ENCODE assay signal across 8 mouse cellular contexts in genomic region chr8:20010947-20011346, GRCm38 (mm10).
DNase-seq lines count a peak whose midpoint lies in the region; ATAC-seq and TF ChIP-seq lines count a peak whose summit lies in the region.
"Not testable (repeated sequence)": the region's sequence is repeated elsewhere in the genome, so short reads cannot be mapped to it uniquely, and the experiment has no call there.

No protein-coding gene starts in this region.

- H3K27me3 ChIP-seq in G1E (ENCODE audit: insufficient read depth, low read length); heart, postnatal 0 days (ENCODE audit: control insufficient read depth, insufficient read depth, low read length): not testable (repeated sequence)

- H3K4me2 ChIP-seq in heart, postnatal 0 days (ENCODE audit: low read depth, low read length), result not testable (repeated sequence)

- not testable (repeated sequence) for H3K27ac ChIP-seq in heart, postnatal 0 days (ENCODE audit: low read depth); layer of hippocampus, adult 2 months

- ATAC-seq in G1E (ENCODE audit: extremely low read depth, insufficient number of reproducible peaks, low FRiP score, poor library complexity, severe bottlenecking); heart, postnatal 0 days (ENCODE audit: insufficient read depth, low read depth): not testable (repeated sequence)

- not testable (repeated sequence) for H3K4me3 ChIP-seq in G1E (ENCODE audit: low read depth, low read length); heart, postnatal 0 days (ENCODE audit: low read depth, low read length); layer of hippocampus, adult 2 months

- TF ChIP-seq CTCF in G1E (IDR thresholded peaks at IDR 0.05; ENCODE audit: low read depth, low read length), result peak; percentile 47; the same call in 1 of the 2 replicates
- TF ChIP-seq CTCF in heart, postnatal 0 days (IDR thresholded peaks at IDR 0.05; ENCODE audit: low read depth), result peak; percentile 9
- TF ChIP-seq CTCF in layer of hippocampus, adult 2 months (conservative IDR thresholded peaks at IDR 0.05), result peak; percentile 71

- H3K4me1 ChIP-seq in G1E (ENCODE audit: insufficient read depth, low read depth, low read length); heart, postnatal 0 days (ENCODE audit: control insufficient read depth, insufficient read depth): not testable (repeated sequence)

- not testable (repeated sequence) for TF ChIP-seq EP300 in heart, postnatal 0 days (IDR thresholded peaks at IDR 0.05; ENCODE audit: low read depth)

- not testable (repeated sequence) for H3K36me3 ChIP-seq in G1E (replicated peaks); heart, postnatal 0 days (replicated peaks; ENCODE audit: control insufficient read depth, insufficient read depth, low read length)

- 58% methylated on average over 8 of the region's 8 CpGs for WGBS in heart, postnatal 0 days

- H3K9me3 ChIP-seq in G1E (replicated peaks); heart, postnatal 0 days (replicated peaks; ENCODE audit: control insufficient read depth, low read length): not testable (repeated sequence)

- DNase-seq in A20 (ENCODE audit: low read depth, low spot score), result peak; percentile 56
- not testable (repeated sequence) for DNase-seq in G1E (ENCODE audit: low spot score); heart, postnatal 0 days (ENCODE audit: low spot score); layer of hippocampus, adult 2 months (ENCODE audit: low spot score in 2 of 2)
- DNase-seq in brain, adult 2 months (ENCODE audit: low read depth, low spot score), result peak; percentile 21
- peak; percentile 11 for DNase-seq in embryo, embryonic 11.5 days (ENCODE audit: low read depth, low spot score)
- peak; percentile 20 for DNase-seq in lung, postnatal 14 days
- peak; percentile 7 for DNase-seq in right cerebral cortex, postnatal 14 days

- H3K9ac ChIP-seq in heart, postnatal 0 days (replicated peaks; ENCODE audit: low read depth, low read length), result not testable (repeated sequence)

Comparison
In these comparisons a context has a peak if more than half of its experiments do, and no peak if none do; other contexts are left out.
1. CTCF ChIP-seq: peak in every context shown above with its lines; median percentile 71 in layer of hippocampus, adult 2 months; 47 in G1E; 9 in heart, postnatal 0 days.